Mouse (Mus musculus) embryonic facial prominence, embryonic 11.5 days (tissue): Measurements from ENCODE around the gene Tsacc. TPM values are rescaled to one million over a fixed set of nuclear protein-coding genes. Genes with fewer than 3 reads are reported as not detected.
"Not testable (repeated sequence)": the region's sequence is repeated elsewhere in the genome, so short reads cannot be mapped to it uniquely, and the experiment has no call there.

ENCODE experiments used
- ATAC-seq: fragments of 200-750 bp; cut with Nextera tagmentation; replicated peaks from 2 replicates; pipeline ENCODE4 v1.8.0; 2017; ENCODE audit warnings: low read depth; ENCODE audit not compliant: insufficient number of reproducible peaks, low FRiP score, low TSS enrichment
- DNase-seq: peaks from one replicate; pipeline ENCODE4 v3.0.0-alpha.2; 2015; ENCODE audit warnings: low spot score
- H3K27ac ChIP-seq: fragments of 300-500 bp; sonication (generic); replicated peaks from 2 replicates; pipeline ENCODE4 v1.5.1; 2014; ENCODE audit warnings: mild to moderate bottlenecking, low read depth, low read length, control low read depth
- H3K27me3 ChIP-seq: fragments of 300-500 bp; sonication (generic); 2 replicates; pipeline ENCODE4 v1.6.1; 2014; ENCODE audit warnings: mild to moderate bottlenecking, low read length, moderate library complexity, mixed read lengths; ENCODE audit not compliant: control insufficient read depth, insufficient read depth
- H3K36me3 ChIP-seq: fragments of 300-500 bp; sonication (generic); replicated peaks from 2 replicates; pipeline ENCODE4 v1.6.1; 2014; ENCODE audit warnings: low read depth, mild to moderate bottlenecking, low read length, moderate library complexity, mixed read lengths; ENCODE audit not compliant: control insufficient read depth, insufficient read depth
- H3K4me1 ChIP-seq: fragments of 300-500 bp; sonication (generic); 2 replicates; pipeline ENCODE4 v1.6.1; 2014; ENCODE audit warnings: low read length, mixed read lengths; ENCODE audit not compliant: control insufficient read depth, insufficient read depth
- H3K4me2 ChIP-seq: fragments of 300-500 bp; sonication (generic); 2 replicates; pipeline ENCODE4 v1.6.1; 2014; ENCODE audit warnings: low read depth, mild to moderate bottlenecking, control low read depth, low read length, moderate library complexity
- H3K4me3 ChIP-seq: fragments of 300-500 bp; sonication (generic); 2 replicates; pipeline ENCODE4 v1.5.1; 2014; ENCODE audit warnings: low read depth, low read length, control low read depth
- H3K9ac ChIP-seq: fragments of 300-500 bp; sonication (generic); replicated peaks from 2 replicates; pipeline ENCODE4 v1.6.1; 2014; ENCODE audit warnings: mild to moderate bottlenecking, control low read depth, low read length
- H3K9me3 ChIP-seq: fragments of 300-500 bp; sonication (generic); replicated peaks from 2 replicates; pipeline ENCODE4 v1.6.1; 2016; ENCODE audit warnings: mild to moderate bottlenecking, low read length, inconsistent platforms, mixed read lengths; ENCODE audit not compliant: control insufficient read depth
- WGBS: fragments of 180-500 bp; shearing (Covaris S2); extraction: QIAGEN DNeasy Blood & Tissue Kit; methylation state at CpG from one replicate; pipeline ENCODE4 v1.1.7; 2014; 5-methylcytosine and 5-hydroxymethylcytosine counted together
- polyA plus RNA-seq: library from polyadenylated mRNA; unstranded; fragments of >200 nt; fragmentation: Nextera tagmentation; extraction: Ambion mirVana; gene quantifications from 2 replicates; pipeline ENCODE4 v1.2.1, GENCODE M21; 2014

The Tsacc gene
- polyA plus RNA-seq, 1 experiment from 2014 or later, result 9.8 TPM

- Histone ChIP-seq H3K36me3 (no peaks in the 10 kb centered on the region), H3K27me3 (no peaks in the 10 kb centered on the region), H3K4me2 (no peak overlapping the region), H3K9ac (no peak overlapping the region), H3K4me3 (no peak overlapping the region), H3K4me1 (no peaks in the 10 kb centered on the region), H3K9me3 (no peaks in the 10 kb centered on the region), H3K27ac (no peak overlapping the region)
- WGBS, result 58% methylated on average over 4 of the region's 4 CpGs
- no peak for DNase-seq
- ATAC-seq, result no peak
Measured at GRCm38 (mm10) chr3:88291970-88292369, 4.8 kb downstream of the Tsacc start.

- not testable (repeated sequence) for DNase-seq, H3K9me3 ChIP-seq, H3K4me1 ChIP-seq, H3K9ac ChIP-seq, H3K27me3 ChIP-seq, H3K36me3 ChIP-seq, H3K4me3 ChIP-seq, ATAC-seq, H3K27ac ChIP-seq, H3K4me2 ChIP-seq
- 83% methylated on average over 8 of the region's 10 CpGs for WGBS
Measured at GRCm38 (mm10) chr3:88288133-88288713, 8.6 kb downstream of the Tsacc start.

GRCm38 (mm10) chr3:88287110-88287509 is 9.7 kb downstream of the Tsacc start, which contains the start of gene Gm38392:
Gene Gm38392, minus strand, starts transcription at chr3:88287210.
- H3K36me3 ChIP-seq, result no peaks in the 10 kb centered on the region
- H3K27ac ChIP-seq, result no peak within 1 kb of the TSS
- WGBS, result 95% methylated on average over 4 of the region's 4 CpGs
- no peaks in the 10 kb centered on the region for H3K4me1 ChIP-seq
- no peak within 1 kb of the TSS for H3K4me3 ChIP-seq
- ATAC-seq (no peak), DNase-seq (no peak)
- H3K9ac ChIP-seq, result no peak within 1 kb of the TSS
- no peaks in the 10 kb centered on the region for H3K27me3 ChIP-seq
- H3K9me3 ChIP-seq, result no peaks in the 10 kb centered on the region
- no peak within 1 kb of the TSS for H3K4me2 ChIP-seq

- not testable (repeated sequence) for ATAC-seq
- no CpG with 5 or more reads among the region's 2 CpGs for WGBS
Measured at GRCm38 (mm10) chr3:88285565-88285895, 11.3 kb downstream of the Tsacc start.

GRCm38 (mm10) chr3:88284815-88285564 is 11.8 kb downstream of the Tsacc start:
- not testable (repeated sequence) for ATAC-seq, H3K36me3 ChIP-seq, H3K27me3 ChIP-seq, H3K4me3 ChIP-seq, H3K9ac ChIP-seq, H3K4me1 ChIP-seq, H3K27ac ChIP-seq, H3K4me2 ChIP-seq, DNase-seq, H3K9me3 ChIP-seq
- 96% methylated on average over 14 of the region's 14 CpGs for WGBS

More at GRCm38 (mm10) chr3:88285565-88285895, 11.3 kb downstream of the Tsacc start:
- H3K27ac ChIP-seq, DNase-seq, H3K27me3 ChIP-seq, H3K9ac ChIP-seq, H3K4me3 ChIP-seq, H3K4me1 ChIP-seq, H3K4me2 ChIP-seq, H3K36me3 ChIP-seq, H3K9me3 ChIP-seq: not testable (repeated sequence)

GRCm38 (mm10) chr3:88281141-88281916 is 15.5 kb downstream of the Tsacc start:
- H3K4me2 ChIP-seq, H3K27me3 ChIP-seq, H3K36me3 ChIP-seq, ATAC-seq, H3K4me3 ChIP-seq, H3K27ac ChIP-seq, H3K9me3 ChIP-seq, H3K9ac ChIP-seq, DNase-seq, H3K4me1 ChIP-seq: not testable (repeated sequence)
- WGBS, result 66% methylated on average over 11 of the region's 11 CpGs

- no peaks in the 10 kb centered on the region for H3K9me3 ChIP-seq
- no peaks in the 10 kb centered on the region for H3K4me1 ChIP-seq
- H3K27me3 ChIP-seq, result no peaks in the 10 kb centered on the region
- 78% methylated on average over 2 of the region's 2 CpGs for WGBS
- DNase-seq (no peak), ATAC-seq (no peak)
- H3K4me2 ChIP-seq, result no peak overlapping the region
- no peak overlapping the region for H3K9ac ChIP-seq
- H3K36me3 ChIP-seq, result no peaks in the 10 kb centered on the region
- no peak overlapping the region for H3K27ac ChIP-seq
- no peak overlapping the region for H3K4me3 ChIP-seq
Measured at GRCm38 (mm10) chr3:88280035-88280434, 16.8 kb downstream of the Tsacc start.
